Mouse (Mus musculus) myocyte (in vitro differentiated cells): ENCODE data around the gene Amigo1.

Source experiments
- MAX ChIP-seq: IDR thresholded peaks from one replicate; pipeline ENCODE4 v1.6.1; 2011; ENCODE audit warnings: low read depth, mild to moderate bottlenecking, control low read depth
- POLR2A ChIP-seq: IDR thresholded peaks from one replicate; pipeline ENCODE4 v1.6.1; 2011; ENCODE audit warnings: low read depth, mild to moderate bottlenecking, control low read depth, moderate library complexity; ENCODE audit not compliant: insufficient read length
- USF1 ChIP-seq: IDR thresholded peaks from one replicate; pipeline ENCODE4 v1.6.1; 2011; ENCODE audit warnings: low read depth, mild to moderate bottlenecking, control low read depth, moderate library complexity

GRCm38 (mm10) chr3:108186098-108187047, at the start of gene Amigo1:
- peak; percentile 42 for TF ChIP-seq POLR2A
- TF ChIP-seq MAX, result no peak
- no peak for TF ChIP-seq USF1
